Mouse (Mus musculus): ENCODE measurements around the gene Galk2.

Gene Galk2

GRCm38 (mm10) chr2:125943301-125943700 lies 84.4 kb downstream of the Galk2 start:
- DNase-seq (ENCODE audit: low spot score), result no peak

DNA sequence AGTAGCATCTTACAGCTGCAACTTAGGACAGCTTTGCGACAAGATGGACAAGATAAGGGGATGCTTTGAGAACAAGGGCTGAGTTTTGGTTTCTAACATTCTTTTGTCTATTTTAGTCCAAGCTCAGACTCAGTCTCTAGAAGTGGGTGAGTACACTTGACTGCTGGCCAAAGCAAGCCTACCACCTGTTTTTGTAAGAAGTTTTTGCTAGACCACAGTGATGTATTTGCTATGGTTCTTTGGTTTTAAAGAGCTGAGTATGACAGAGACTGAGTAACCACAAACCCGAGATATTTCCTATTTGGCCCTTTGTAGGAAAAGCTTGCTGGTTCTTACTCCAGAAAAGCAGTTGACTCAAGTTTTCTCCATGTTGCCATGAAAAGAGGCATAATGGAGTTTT lies 89.3 kb downstream of the Galk2 start:
- DNase-seq (ENCODE audit: low spot score), result no peak

DNA sequence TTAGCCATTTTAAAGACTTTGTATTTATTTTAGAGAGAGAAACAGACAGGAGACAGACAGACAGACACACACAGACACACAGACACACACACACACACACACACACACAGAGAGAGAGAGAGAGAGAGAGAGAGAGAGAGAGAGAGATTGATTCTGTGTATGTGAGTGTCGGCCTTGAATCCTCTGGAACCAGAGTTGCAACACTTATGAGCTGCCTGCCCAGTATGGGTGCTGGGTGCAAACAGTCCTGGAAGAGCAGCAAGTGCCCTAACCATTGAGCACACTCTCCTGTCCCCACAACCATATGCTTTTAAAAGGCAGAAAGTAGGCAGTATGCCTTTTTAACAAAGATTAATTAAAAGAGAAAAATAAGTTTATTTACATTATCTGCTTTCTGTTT lies 109.9 kb downstream of the Galk2 start:
- no peak for DNase-seq (ENCODE audit: low spot score)

GRCm38 (mm10) chr2:125973207-125973606 lies 114.3 kb downstream of the Galk2 start:
- no peak for DNase-seq (ENCODE audit: low spot score)

GRCm38 (mm10) chr2:125975206-125975605 lies 116.3 kb downstream of the Galk2 start:
- no peak for DNase-seq (ENCODE audit: low spot score)

- no peak for DNase-seq (ENCODE audit: low spot score)
Measured at GRCm38 (mm10) chr2:125975808-125976345, 117.0 kb downstream of the Galk2 start.

GRCm38 (mm10) chr2:126002291-126002690 lies 143.4 kb downstream of the Galk2 start:
- DNase-seq (ENCODE audit: low spot score), result no peak

GRCm38 (mm10) chr2:126006088-126006487 lies 147.2 kb downstream of the Galk2 start:
- no peak for DNase-seq (ENCODE audit: low spot score)

DNA sequence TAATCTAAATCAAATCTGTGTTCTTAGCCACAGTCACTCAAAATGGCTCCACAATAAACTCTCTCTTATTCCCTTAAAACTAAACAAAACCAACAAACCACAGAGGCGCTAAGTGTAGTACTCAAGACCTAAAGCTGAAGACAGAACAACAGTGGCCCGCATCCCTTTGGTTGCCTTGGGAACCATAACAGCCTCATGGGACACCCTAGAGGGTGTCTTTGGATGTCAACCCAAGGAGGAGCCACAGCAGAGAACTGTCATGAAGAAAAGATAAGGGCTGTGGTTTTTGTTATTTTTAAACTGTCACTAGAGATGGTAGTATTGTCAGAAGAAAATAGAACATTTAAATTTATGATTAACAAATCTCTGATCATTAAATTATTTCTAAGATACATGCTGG lies 147.8 kb downstream of the Galk2 start:
- DNase-seq (ENCODE audit: low spot score), result no peak

DNA sequence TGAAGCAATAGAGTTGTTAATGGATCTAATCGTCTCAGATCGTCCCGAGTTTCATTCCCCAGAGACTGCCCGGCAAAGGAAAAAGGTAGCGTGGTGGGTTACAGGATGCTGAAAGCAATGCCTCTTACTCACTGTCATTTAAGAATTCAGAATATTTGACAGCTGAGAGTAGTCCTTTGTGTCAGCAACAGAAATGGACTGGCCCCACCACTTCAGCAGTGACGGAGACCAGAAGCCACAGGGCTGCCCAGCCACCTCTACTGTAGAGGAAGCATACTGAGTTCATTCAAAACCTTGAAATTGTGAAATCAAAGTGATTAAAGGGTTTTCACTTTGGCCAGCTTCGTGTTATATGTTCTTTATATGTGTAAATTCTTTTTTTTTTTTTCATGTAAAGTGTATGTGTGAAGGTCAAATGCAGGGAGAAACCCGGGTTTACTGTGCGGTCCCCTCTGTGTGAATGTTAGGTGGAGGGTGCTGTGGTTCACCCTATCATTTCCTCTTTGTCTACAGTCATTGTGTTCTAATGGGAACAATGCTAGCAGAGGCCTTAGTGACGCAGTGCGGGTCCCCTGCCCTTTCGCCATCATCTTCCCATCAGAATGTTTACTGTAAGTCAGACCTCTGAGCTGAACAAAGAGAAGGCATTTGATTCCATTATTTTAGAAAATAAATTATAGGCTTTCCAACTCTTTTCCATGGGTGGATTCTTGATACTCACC lies 156.2 kb downstream of the Galk2 start:
- no peak for DNase-seq (ENCODE audit: low spot score)

DNA sequence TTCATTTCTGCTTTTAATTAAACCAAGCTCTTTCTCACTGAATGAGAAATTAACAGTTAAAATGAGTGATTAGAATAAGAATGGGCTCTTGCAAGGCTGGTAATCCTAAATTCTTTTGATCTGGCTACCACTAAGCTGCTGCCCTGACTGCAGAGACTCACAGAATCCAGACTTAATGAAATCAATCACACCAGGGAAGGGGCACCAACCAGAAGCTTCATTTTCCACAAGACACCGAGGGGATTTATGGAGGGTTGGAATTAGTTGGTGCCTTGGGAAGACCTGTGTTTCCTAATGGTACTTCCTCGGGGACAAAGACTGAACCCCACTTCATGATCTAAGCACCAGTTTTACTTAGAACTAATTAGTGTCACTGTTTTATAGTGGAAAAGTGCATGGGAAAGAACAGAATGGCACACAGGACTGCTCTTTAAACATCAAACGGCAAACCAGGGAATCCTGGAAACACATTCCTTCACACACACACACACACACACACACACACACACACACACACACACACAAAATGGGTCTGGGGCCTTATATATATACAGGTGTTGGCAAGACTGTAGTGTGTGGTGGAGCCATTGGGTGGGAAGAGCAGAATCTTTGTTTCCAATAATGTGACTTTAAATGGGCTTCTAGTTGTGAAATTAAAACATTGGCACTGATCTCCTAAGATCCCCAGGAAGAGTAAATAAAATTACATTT lies 157.0 kb downstream of the Galk2 start:
- no peak for DNase-seq (ENCODE audit: low spot score)

- DNase-seq (ENCODE audit: low spot score), result no peak
Measured at GRCm38 (mm10) chr2:126031186-126031900, 172.4 kb downstream of the Galk2 start.

- no peak for DNase-seq (ENCODE audit: low spot score)
Measured at GRCm38 (mm10) chr2:126033114-126033972, 174.4 kb downstream of the Galk2 start.

Measured in urinary bladder, postnatal 10 days (tissue).